Mouse (Mus musculus): ENCODE measurements around the gene Ankfy1. TPM values are rescaled to one million over a fixed set of nuclear protein-coding genes. Genes with fewer than 3 reads are reported as not detected.
"Not testable (repeated sequence)": the region's sequence is repeated elsewhere in the genome, so short reads cannot be mapped to it uniquely, and the experiment has no call there.

Gene Ankfy1
- polyA plus RNA-seq, 1 experiment from 2014 or later = 14.1 TPM

DNA sequence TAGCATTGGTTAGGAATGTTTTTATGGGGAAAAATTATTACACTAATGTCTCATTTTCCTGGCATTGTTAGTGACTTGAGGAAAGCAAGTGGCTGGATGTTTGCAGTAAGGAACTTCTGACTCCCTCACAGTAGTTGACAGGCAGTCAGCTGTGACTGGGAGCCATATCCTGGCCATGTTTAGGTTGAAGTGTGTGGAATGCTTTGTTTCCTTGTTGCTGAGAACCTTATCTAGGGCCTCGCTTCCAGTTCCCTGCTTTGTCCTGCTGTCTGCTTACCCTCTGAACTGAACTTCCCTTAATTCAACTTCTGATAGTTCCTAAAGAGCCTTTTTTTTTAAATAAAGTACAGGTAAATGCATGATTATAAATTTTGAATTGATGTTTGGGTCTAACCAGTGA, 46.5 kb downstream of the Ankfy1 start:
- 63% methylated on average over 1 of the region's 1 CpGs for WGBS
- Histone ChIP-seq H3K4me1 (ENCODE audit: control insufficient read depth, insufficient read depth, low read length) (no peaks in the 10 kb centered on the region), H3K36me3 (ENCODE audit: control insufficient read depth, insufficient read depth, low read length) (peaks cover 5% of the 10 kb centered on the region), H3K27me3 (replicated peaks; ENCODE audit: control insufficient read depth, insufficient read depth, low read length) (no peaks in the 10 kb centered on the region), H3K4me3 (ENCODE audit: low read length) (no peak overlapping the region), H3K4me2 (ENCODE audit: low read depth, low read length) (no peak overlapping the region), H3K9ac (ENCODE audit: low read depth, low read length) (no peak overlapping the region), H3K27ac (ENCODE audit: low read length) (no peak overlapping the region), H3K9me3 (ENCODE audit: control insufficient read depth, low read length) (no peaks in the 10 kb centered on the region)
- ATAC-seq = no peak

DNA sequence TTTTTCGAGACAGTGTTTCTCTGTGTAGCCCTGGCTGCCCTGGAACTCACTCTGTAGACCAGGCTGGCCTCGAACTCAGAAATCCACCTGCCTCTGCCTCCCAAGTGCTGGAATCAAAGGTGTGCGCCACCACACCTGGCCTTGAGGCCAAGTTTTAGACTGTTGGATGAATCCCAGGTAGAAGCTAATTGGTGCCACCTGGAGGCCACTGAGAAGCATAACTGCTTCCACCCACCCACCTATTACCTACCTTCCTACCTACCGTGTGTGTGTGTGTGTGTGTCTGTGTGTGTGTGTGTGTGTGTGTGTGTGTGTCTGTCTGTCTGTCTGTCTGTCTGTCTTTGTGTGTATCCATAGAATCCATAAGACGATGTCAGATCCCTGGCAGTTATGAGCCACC, 47.7 kb downstream of the Ankfy1 start:
- not testable (repeated sequence) for H3K27ac ChIP-seq (ENCODE audit: low read length); H3K4me2 ChIP-seq (ENCODE audit: low read depth, low read length); H3K4me1 ChIP-seq (ENCODE audit: control insufficient read depth, insufficient read depth, low read length); H3K4me3 ChIP-seq (ENCODE audit: low read length); H3K9me3 ChIP-seq (ENCODE audit: control insufficient read depth, low read length); H3K36me3 ChIP-seq (ENCODE audit: control insufficient read depth, insufficient read depth, low read length); H3K9ac ChIP-seq (ENCODE audit: low read depth, low read length); H3K27me3 ChIP-seq (replicated peaks; ENCODE audit: control insufficient read depth, insufficient read depth, low read length); ATAC-seq
- WGBS = 88% methylated on average over 5 of the region's 5 CpGs

DNA sequence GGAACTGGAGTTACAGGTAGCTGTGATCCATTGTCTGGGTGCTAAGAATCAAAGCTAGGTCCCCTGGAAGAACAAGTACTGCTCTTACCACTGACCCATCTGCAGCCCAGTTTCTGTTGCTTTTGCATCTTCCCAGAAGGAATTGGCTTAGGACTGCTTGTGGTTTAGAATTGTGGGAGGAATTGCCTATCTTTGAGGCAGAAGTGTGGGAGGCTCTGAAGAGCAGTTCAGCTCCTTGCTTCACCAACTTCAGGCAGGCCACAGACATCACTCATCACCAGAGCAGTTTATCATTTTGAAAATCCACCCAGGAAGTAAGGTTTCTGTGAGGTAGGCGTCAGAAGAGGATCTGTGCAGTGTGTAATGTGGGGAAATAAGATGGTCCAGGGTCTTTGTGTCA, 49.2 kb downstream of the Ankfy1 start:
- H3K9me3 ChIP-seq (ENCODE audit: control insufficient read depth, low read length) = no peaks in the 10 kb centered on the region
- no peaks in the 10 kb centered on the region for H3K4me1 ChIP-seq (ENCODE audit: control insufficient read depth, insufficient read depth, low read length)
- WGBS = 89% methylated on average over 1 of the region's 1 CpGs
- peaks cover 2% of the 10 kb centered on the region; the same call in 1 of the 2 replicates for H3K36me3 ChIP-seq (ENCODE audit: control insufficient read depth, insufficient read depth, low read length)
- H3K9ac ChIP-seq (ENCODE audit: low read depth, low read length) = no peak overlapping the region
- ATAC-seq = no peak
- H3K4me3 ChIP-seq (ENCODE audit: low read length) = no peak overlapping the region
- H3K27ac ChIP-seq (ENCODE audit: low read length) = no peak overlapping the region
- no peak overlapping the region for H3K4me2 ChIP-seq (ENCODE audit: low read depth, low read length)
- H3K27me3 ChIP-seq (replicated peaks; ENCODE audit: control insufficient read depth, insufficient read depth, low read length) = no peaks in the 10 kb centered on the region

DNA sequence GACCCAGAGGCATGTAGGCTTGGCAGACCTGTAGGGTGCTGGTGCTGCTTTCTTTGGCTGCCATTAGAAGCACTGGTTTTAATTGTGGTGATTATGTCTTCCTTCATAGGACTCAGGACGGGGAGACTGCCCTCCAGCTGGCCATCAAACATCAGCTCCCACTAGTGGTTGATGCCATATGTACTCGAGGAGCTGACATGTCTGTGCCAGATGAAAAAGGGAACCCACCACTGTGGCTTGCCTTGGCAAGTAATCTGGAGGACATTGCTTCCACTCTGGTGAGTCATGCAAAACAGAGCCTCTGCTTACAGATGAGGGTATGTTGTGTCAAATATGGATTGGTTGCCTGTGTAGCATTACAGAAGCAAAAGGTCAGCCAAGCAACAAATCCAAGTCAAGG, 62.1 kb downstream of the Ankfy1 start:
- Histone ChIP-seq H3K36me3 (ENCODE audit: control insufficient read depth, insufficient read depth, low read length) (peaks cover 9% of the 10 kb centered on the region), H3K27me3 (replicated peaks; ENCODE audit: control insufficient read depth, insufficient read depth, low read length) (no peaks in the 10 kb centered on the region), H3K4me1 (ENCODE audit: control insufficient read depth, insufficient read depth, low read length) (no peaks in the 10 kb centered on the region), H3K9me3 (ENCODE audit: control insufficient read depth, low read length) (no peaks in the 10 kb centered on the region), H3K4me3 (ENCODE audit: low read length) (no peak overlapping the region), H3K27ac (ENCODE audit: low read length) (no peak overlapping the region), H3K9ac (ENCODE audit: low read depth, low read length) (no peak overlapping the region), H3K4me2 (ENCODE audit: low read depth, low read length) (no peak overlapping the region)
- 36% methylated on average over 2 of the region's 2 CpGs for WGBS
- ATAC-seq = no peak

DNA sequence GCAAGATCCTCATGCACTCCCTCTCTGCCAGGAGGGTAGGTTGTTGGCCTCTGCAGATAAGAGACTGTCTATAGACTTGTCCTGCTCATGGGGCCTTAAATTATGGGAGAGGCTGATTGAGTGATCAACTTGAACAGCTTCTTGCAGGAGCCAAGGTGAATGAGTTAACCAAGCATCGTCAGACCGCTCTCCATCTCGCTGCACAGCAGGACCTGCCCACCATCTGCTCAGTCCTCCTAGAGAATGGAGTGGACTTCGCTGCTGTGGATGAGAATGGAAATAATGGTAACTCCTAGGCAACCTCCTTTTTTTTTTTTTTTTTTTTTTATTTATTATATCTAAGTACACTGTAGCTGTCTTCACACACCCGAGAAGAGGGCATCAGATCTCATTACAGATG, 68.5 kb downstream of the Ankfy1 start:
- Histone ChIP-seq H3K9ac (ENCODE audit: low read depth, low read length) (no peak overlapping the region), H3K4me2 (ENCODE audit: low read depth, low read length) (no peak overlapping the region), H3K4me3 (ENCODE audit: low read length) (no peak overlapping the region), H3K27ac (ENCODE audit: low read length) (no peak overlapping the region), H3K36me3 (ENCODE audit: control insufficient read depth, insufficient read depth, low read length) (peaks cover 21% of the 10 kb centered on the region), H3K27me3 (replicated peaks; ENCODE audit: control insufficient read depth, insufficient read depth, low read length) (no peaks in the 10 kb centered on the region), H3K4me1 (ENCODE audit: control insufficient read depth, insufficient read depth, low read length) (no peaks in the 10 kb centered on the region), H3K9me3 (ENCODE audit: control insufficient read depth, low read length) (no peaks in the 10 kb centered on the region)
- WGBS = 92% methylated on average over 5 of the region's 5 CpGs
- no peak for ATAC-seq

DNA sequence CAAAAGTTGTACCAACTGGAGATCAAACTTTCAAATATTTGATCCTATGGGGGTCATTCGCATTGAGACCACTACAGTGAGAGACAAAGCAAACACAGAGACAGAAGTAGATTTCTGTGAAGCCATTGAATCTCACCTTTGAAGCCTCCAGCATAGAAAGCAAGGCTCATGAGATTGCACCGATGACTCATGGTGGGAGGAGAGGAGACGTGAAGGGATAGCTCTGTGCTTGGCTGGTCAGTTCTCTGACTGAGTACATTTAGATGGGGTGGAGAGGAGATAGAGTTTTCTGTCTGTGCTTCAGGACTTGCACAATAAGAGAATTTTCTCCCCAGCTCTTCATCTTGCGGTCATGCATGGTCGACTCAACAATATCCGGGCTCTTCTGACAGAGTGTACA, 69.8 kb downstream of the Ankfy1 start:
- no peak for ATAC-seq
- Histone ChIP-seq H3K4me3 (ENCODE audit: low read length) (no peak overlapping the region), H3K4me2 (ENCODE audit: low read depth, low read length) (no peak overlapping the region), H3K36me3 (ENCODE audit: control insufficient read depth, insufficient read depth, low read length) (peaks cover 25% of the 10 kb centered on the region), H3K27ac (ENCODE audit: low read length) (no peak overlapping the region), H3K4me1 (ENCODE audit: control insufficient read depth, insufficient read depth, low read length) (no peaks in the 10 kb centered on the region), H3K27me3 (replicated peaks; ENCODE audit: control insufficient read depth, insufficient read depth, low read length) (no peaks in the 10 kb centered on the region), H3K9me3 (ENCODE audit: control insufficient read depth, low read length) (no peaks in the 10 kb centered on the region), H3K9ac (ENCODE audit: low read depth, low read length) (no peak overlapping the region)
- WGBS = 89% methylated on average over 6 of the region's 6 CpGs

DNA sequence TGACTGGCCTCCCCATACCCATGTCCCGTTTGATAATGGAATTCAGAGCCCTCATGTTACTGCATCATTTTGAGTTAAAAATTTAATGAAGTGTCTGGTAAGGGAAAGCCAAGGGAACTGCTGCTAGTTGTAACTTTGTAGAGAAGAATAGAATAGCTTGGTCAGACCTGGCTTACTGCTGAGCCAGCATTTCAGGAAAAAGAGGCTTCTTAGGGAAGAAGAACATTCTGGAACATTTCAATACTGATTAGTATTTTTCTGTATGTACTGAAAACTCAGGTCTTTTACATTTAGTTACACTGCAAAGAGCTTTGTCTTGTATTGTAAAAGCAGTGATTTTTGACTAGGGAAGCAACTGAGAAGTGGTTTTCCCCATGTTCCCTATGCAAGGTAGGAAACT, 71.0 kb downstream of the Ankfy1 start:
- H3K27me3 ChIP-seq (replicated peaks; ENCODE audit: control insufficient read depth, insufficient read depth, low read length) = no peaks in the 10 kb centered on the region
- H3K4me3 ChIP-seq (ENCODE audit: low read length) = no peak overlapping the region
- WGBS = 87% methylated on average over 1 of the region's 1 CpGs
- ATAC-seq = no peak
- no peak overlapping the region for H3K9ac ChIP-seq (ENCODE audit: low read depth, low read length)
- H3K36me3 ChIP-seq (ENCODE audit: control insufficient read depth, insufficient read depth, low read length) = peaks cover 25% of the 10 kb centered on the region
- no peak overlapping the region for H3K4me2 ChIP-seq (ENCODE audit: low read depth, low read length)
- H3K4me1 ChIP-seq (ENCODE audit: control insufficient read depth, insufficient read depth, low read length) = no peaks in the 10 kb centered on the region
- no peaks in the 10 kb centered on the region for H3K9me3 ChIP-seq (ENCODE audit: control insufficient read depth, low read length)
- H3K27ac ChIP-seq (ENCODE audit: low read length) = no peak overlapping the region

DNA sequence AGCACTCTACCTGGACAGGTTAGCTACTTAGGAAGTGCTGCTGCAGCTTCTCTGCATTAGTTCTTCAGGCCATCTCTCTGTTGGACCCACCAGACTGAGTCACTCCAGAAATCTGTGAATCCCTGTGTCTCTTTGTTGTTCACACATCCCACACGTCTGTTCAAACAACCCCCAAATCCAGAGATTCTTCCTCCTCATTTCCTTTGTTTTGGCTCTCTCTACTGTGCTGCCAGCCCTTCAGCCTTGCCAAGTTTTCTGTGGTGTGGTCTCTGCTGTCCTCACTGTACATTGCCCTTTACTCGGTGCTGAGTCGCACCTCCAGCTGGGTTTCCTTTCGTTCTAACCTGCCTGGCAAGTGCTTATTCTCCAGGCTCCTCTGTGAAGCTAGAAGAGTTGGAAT, 74.5 kb downstream of the Ankfy1 start:
- Histone ChIP-seq H3K4me3 (ENCODE audit: low read length) (no peak overlapping the region), H3K9me3 (ENCODE audit: control insufficient read depth, low read length) (no peaks in the 10 kb centered on the region), H3K4me2 (ENCODE audit: low read depth, low read length) (no peak overlapping the region), H3K27me3 (replicated peaks; ENCODE audit: control insufficient read depth, insufficient read depth, low read length) (no peaks in the 10 kb centered on the region), H3K9ac (ENCODE audit: low read depth, low read length) (no peak overlapping the region), H3K4me1 (ENCODE audit: control insufficient read depth, insufficient read depth, low read length) (0 out of 2 replicates have a peak, but pooled peaks cover 5% of the 10 kb centered on the region), H3K36me3 (ENCODE audit: control insufficient read depth, insufficient read depth, low read length) (peaks cover 27% of the 10 kb centered on the region), H3K27ac (ENCODE audit: low read length) (no peak overlapping the region)
- WGBS = 84% methylated on average over 4 of the region's 4 CpGs
- ATAC-seq = no peak

DNA sequence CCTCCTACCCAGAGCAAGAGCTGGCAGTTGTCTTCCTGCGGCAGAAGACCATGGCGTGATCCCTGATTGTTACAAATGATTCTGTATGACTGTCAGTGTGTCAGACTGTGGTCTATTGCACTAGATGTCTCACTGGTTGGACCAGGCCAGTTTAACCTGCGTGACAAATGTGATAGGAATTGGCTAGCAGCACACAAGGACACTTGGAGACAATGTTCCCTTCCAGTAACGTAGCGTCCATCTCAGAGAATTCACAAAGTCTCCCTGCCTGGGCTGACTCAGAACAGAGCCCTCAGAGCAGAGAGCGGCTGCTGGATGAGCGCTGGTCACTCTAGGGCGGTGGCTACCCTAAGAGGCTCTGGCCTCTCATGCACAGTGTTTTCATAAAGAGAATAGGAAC, 77.9 kb downstream of the Ankfy1 start:
- Histone ChIP-seq H3K4me1 (ENCODE audit: control insufficient read depth, insufficient read depth, low read length) (0 out of 2 replicates have a peak, but pooled peaks cover 5% of the 10 kb centered on the region), H3K27me3 (replicated peaks; ENCODE audit: control insufficient read depth, insufficient read depth, low read length) (no peaks in the 10 kb centered on the region), H3K4me3 (ENCODE audit: low read length) (no peak overlapping the region), H3K9me3 (ENCODE audit: control insufficient read depth, low read length) (no peaks in the 10 kb centered on the region), H3K4me2 (ENCODE audit: low read depth, low read length) (no peak overlapping the region), H3K27ac (ENCODE audit: low read length) (peak overlapping the region; percentile 46; the same call in 1 of the 2 replicates), H3K9ac (ENCODE audit: low read depth, low read length) (no peak overlapping the region), H3K36me3 (ENCODE audit: control insufficient read depth, insufficient read depth, low read length) (peaks cover 17% of the 10 kb centered on the region)
- 88% methylated on average over 8 of the region's 8 CpGs for WGBS
- no peak for ATAC-seq

DNA sequence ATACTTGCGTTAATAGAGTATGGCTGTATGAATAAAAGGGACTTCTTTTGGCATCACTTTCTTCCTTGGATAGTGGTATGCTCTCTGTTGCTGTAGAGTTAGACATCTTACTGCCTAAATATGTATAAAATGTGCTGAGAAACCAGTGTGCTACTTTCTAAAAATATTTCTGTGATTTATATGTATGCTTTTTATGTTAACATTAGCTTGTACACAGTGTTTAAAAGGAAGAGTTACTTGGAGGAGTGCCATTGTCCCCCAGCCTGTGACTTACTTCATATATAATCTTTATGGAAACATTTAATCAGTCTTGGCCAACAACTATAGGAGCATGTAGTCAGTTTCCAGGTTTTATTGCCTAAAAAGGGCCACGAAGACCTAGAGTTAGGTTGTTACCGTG, 79.3 kb downstream of the Ankfy1 start:
- no peaks in the 10 kb centered on the region for H3K9me3 ChIP-seq (ENCODE audit: control insufficient read depth, low read length)
- H3K4me1 ChIP-seq (ENCODE audit: control insufficient read depth, insufficient read depth, low read length) = 0 out of 2 replicates have a peak, but pooled peaks cover 5% of the 10 kb centered on the region
- 0 out of 2 replicates have a peak, but pooled peaks have one; percentile 26 for ATAC-seq
- WGBS = 66% methylated on average over 3 of the region's 3 CpGs
- H3K4me2 ChIP-seq (ENCODE audit: low read depth, low read length) = no peak overlapping the region
- no peaks in the 10 kb centered on the region for H3K27me3 ChIP-seq (replicated peaks; ENCODE audit: control insufficient read depth, insufficient read depth, low read length)
- no peak overlapping the region for H3K27ac ChIP-seq (ENCODE audit: low read length)
- H3K9ac ChIP-seq (ENCODE audit: low read depth, low read length) = no peak overlapping the region
- H3K36me3 ChIP-seq (ENCODE audit: control insufficient read depth, insufficient read depth, low read length) = peaks cover 10% of the 10 kb centered on the region; the same call in 1 of the 2 replicates
- no peak overlapping the region for H3K4me3 ChIP-seq (ENCODE audit: low read length)

All from intestine, embryonic 16.5 days (tissue).